Mouse (Mus musculus): ENCODE data around the gene Frs3.

DNA sequence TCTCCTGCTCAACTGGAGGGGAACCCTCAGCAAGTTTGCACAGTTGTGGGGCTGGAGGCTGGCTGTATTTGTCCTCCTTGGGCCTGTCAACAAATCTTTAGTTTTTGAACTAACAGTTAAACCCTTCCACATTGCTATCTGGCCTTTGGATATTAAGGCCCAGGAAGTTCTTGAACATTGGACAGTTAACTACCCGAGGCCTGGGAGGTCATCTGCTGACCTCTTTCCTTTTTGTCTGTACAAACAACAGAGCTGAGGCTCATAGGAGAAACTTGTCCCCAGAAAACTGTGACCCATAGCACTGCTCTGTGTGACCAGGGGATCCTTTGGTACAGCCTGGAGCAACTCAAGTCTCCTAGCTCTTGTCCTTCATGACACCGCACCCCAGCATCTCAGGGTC is 10.2 kb downstream of the Frs3 start:
- TF ChIP-seq USF1 (IDR thresholded peaks at IDR 0.05; ENCODE audit: low read depth) (no peak), CTCF (IDR thresholded peaks at IDR 0.05; ENCODE audit: control insufficient read depth, insufficient read depth, insufficient read length) (no peak), MAX (IDR thresholded peaks at IDR 0.05) (no peak)
